Mouse (Mus musculus) kidney, postnatal 10 days (tissue): ENCODE results near the gene Slain2.
"Not testable (repeated sequence)": the region's sequence is repeated elsewhere in the genome, so short reads cannot be mapped to it uniquely, and the experiment has no call there.

Experiments
- DNase-seq: peaks from one replicate; pipeline ENCODE4 v3.0.0; 2021; ENCODE audit warnings: mixed read lengths

Gene Slain2

GRCm38 (mm10) chr5:72901866-72902265 is 12.2 kb upstream of the Slain2 start:
- no peak for DNase-seq

- no peak for DNase-seq
Observed at GRCm38 (mm10) chr5:72902312-72902711, 11.8 kb upstream of the Slain2 start.

GRCm38 (mm10) chr5:72902876-72903516 is 11.1 kb upstream of the Slain2 start:
- DNase-seq, result no peak

- DNase-seq, result no peak
Observed at GRCm38 (mm10) chr5:72904903-72905790, 9.0 kb upstream of the Slain2 start.

- no peak for DNase-seq
Observed at GRCm38 (mm10) chr5:72907402-72907801, 6.7 kb upstream of the Slain2 start.

- DNase-seq, result no peak
Observed at GRCm38 (mm10) chr5:72908324-72908936, 5.7 kb upstream of the Slain2 start.

GRCm38 (mm10) chr5:72909363-72909762 is 4.7 kb upstream of the Slain2 start:
- no peak for DNase-seq

GRCm38 (mm10) chr5:72910373-72910772 is 3.7 kb upstream of the Slain2 start:
- DNase-seq, result no peak

GRCm38 (mm10) chr5:72911284-72911683 is 2.8 kb upstream of the Slain2 start:
- DNase-seq, result no peak

- DNase-seq, result peak; percentile 52
Observed at GRCm38 (mm10) chr5:72914633-72915561, 793 bp downstream of the Slain2 start.

- DNase-seq, result no peak
Observed at GRCm38 (mm10) chr5:72916048-72916447, 1.9 kb downstream of the Slain2 start.

GRCm38 (mm10) chr5:72916851-72917250 is 2.7 kb downstream of the Slain2 start:
- DNase-seq, result no peak

GRCm38 (mm10) chr5:72920416-72920815 is 6.3 kb downstream of the Slain2 start:
- DNase-seq, result no peak

GRCm38 (mm10) chr5:72921171-72921570 is 7.1 kb downstream of the Slain2 start:
- no peak for DNase-seq

- no peak for DNase-seq
Observed at GRCm38 (mm10) chr5:72922796-72923195, 8.7 kb downstream of the Slain2 start.

GRCm38 (mm10) chr5:72927074-72927473 is 13.0 kb downstream of the Slain2 start:
- no peak for DNase-seq

- DNase-seq, result no peak
Observed at GRCm38 (mm10) chr5:72933026-72933675, 19.0 kb downstream of the Slain2 start.

- DNase-seq, result not testable (repeated sequence)
Observed at GRCm38 (mm10) chr5:72938421-72938820, 24.3 kb downstream of the Slain2 start.

- DNase-seq, result no peak
Observed at GRCm38 (mm10) chr5:72939311-72939710, 25.2 kb downstream of the Slain2 start.

- no peak for DNase-seq
Observed at GRCm38 (mm10) chr5:72940906-72941432, 26.9 kb downstream of the Slain2 start.

- DNase-seq, result no peak
Observed at GRCm38 (mm10) chr5:72948136-72948535, 34.0 kb downstream of the Slain2 start.

- DNase-seq, result no peak
Observed at GRCm38 (mm10) chr5:72950252-72950651, 36.1 kb downstream of the Slain2 start.
